Mouse (Mus musculus) heart, embryonic 11.5 days (tissue): ENCODE data around the gene Txnrd1. TPM values are rescaled to one million over a fixed set of nuclear protein-coding genes. Genes with fewer than 3 reads are reported as not detected.

Source experiments
- ATAC-seq: fragments of 200-750 bp; cut with Nextera tagmentation; replicated peaks from 2 replicates; pipeline ENCODE4 v1.8.0; 2017; ENCODE audit warnings: moderate library complexity; ENCODE audit not compliant: insufficient number of reproducible peaks, low FRiP score, low TSS enrichment
- H3K27ac ChIP-seq: fragments of 300-500 bp; sonication (generic); 2 replicates; pipeline ENCODE4 v1.5.1; 2014; ENCODE audit warnings: mild to moderate bottlenecking, low read depth, low read length
- H3K27me3 ChIP-seq: fragments of 300-500 bp; sonication (generic); 2 replicates; pipeline ENCODE4 v1.6.1; 2014; ENCODE audit warnings: mild to moderate bottlenecking, low read length, mixed read lengths; ENCODE audit not compliant: control insufficient read depth, insufficient read depth
- H3K36me3 ChIP-seq: fragments of 300-500 bp; sonication (generic); 2 replicates; pipeline ENCODE4 v1.6.1; 2014; ENCODE audit warnings: mild to moderate bottlenecking, low read length, moderate library complexity, mixed read lengths; ENCODE audit not compliant: control insufficient read depth, insufficient read depth
- H3K4me1 ChIP-seq: fragments of 300-500 bp; sonication (generic); 2 replicates; pipeline ENCODE4 v1.6.1; 2014; ENCODE audit warnings: low read length; ENCODE audit not compliant: control insufficient read depth, insufficient read depth
- H3K4me2 ChIP-seq: fragments of 300-500 bp; sonication (generic); 2 replicates; pipeline ENCODE4 v1.6.1; 2014; ENCODE audit warnings: mild to moderate bottlenecking, moderate library complexity
- H3K4me3 ChIP-seq: fragments of 300-500 bp; sonication (generic); 2 replicates; pipeline ENCODE4 v1.5.1; 2014; ENCODE audit warnings: low read depth, low read length
- H3K9ac ChIP-seq: fragments of 300-500 bp; sonication (generic); 2 replicates; pipeline ENCODE4 v1.6.1; 2014; ENCODE audit warnings: mild to moderate bottlenecking, low read depth, low read length, moderate library complexity
- H3K9me3 ChIP-seq: fragments of 300-500 bp; sonication (generic); replicated peaks from 2 replicates; pipeline ENCODE4 v1.6.1; 2016; ENCODE audit warnings: low read length; ENCODE audit not compliant: control insufficient read depth
- WGBS: fragments of 180-500 bp; shearing (Covaris S2); extraction: QIAGEN DNeasy Blood & Tissue Kit; methylation state at CpG from one replicate; pipeline ENCODE4 v1.1.7; 2014; ENCODE audit not compliant: insufficient replicate concordance; 5-methylcytosine and 5-hydroxymethylcytosine counted together
- polyA plus RNA-seq: library from polyadenylated mRNA; unstranded; fragments of >200 nt; fragmentation: Nextera tagmentation; extraction: Ambion mirVana; gene quantifications from 2 replicates; pipeline ENCODE4 v1.2.1, GENCODE M21; 2014

Txnrd1 gene
- polyA plus RNA-seq, 1 experiment from 2014 or later: 88.2 TPM

- 69% methylated on average over 5 of the region's 5 CpGs for WGBS
- no peaks in the 10 kb centered on the region for H3K9me3 ChIP-seq
- H3K4me1 ChIP-seq: no peaks in the 10 kb centered on the region
- H3K36me3 ChIP-seq: no peaks in the 10 kb centered on the region
- no peaks in the 10 kb centered on the region for H3K27me3 ChIP-seq
- H3K4me2 ChIP-seq: no peak overlapping the region
- H3K27ac ChIP-seq: no peak overlapping the region
- H3K9ac ChIP-seq: no peak overlapping the region
- ATAC-seq: no peak
- no peak overlapping the region for H3K4me3 ChIP-seq
These were observed 10.0 kb upstream of the Txnrd1 start for GRCm38 (mm10) chr10:82823779-82824177.

- ATAC-seq: no peak
- WGBS: 30% methylated on average over 10 of the region's 10 CpGs
- no peak overlapping the region for H3K4me3 ChIP-seq
- peak overlapping the region; percentile 37 for H3K4me2 ChIP-seq
- H3K9ac ChIP-seq: no peak overlapping the region
- H3K27ac ChIP-seq: no peak overlapping the region
- H3K9me3 ChIP-seq: no peaks in the 10 kb centered on the region
- H3K4me1 ChIP-seq: no peaks in the 10 kb centered on the region
- H3K36me3 ChIP-seq: no peaks in the 10 kb centered on the region
- no peaks in the 10 kb centered on the region for H3K27me3 ChIP-seq
These were observed 9.2 kb upstream of the Txnrd1 start for GRCm38 (mm10) chr10:82824541-82824940.

GRCm38 (mm10) chr10:82826516-82826915, 7.2 kb upstream of the Txnrd1 start:
- H3K9ac ChIP-seq: no peak overlapping the region
- no peak overlapping the region for H3K4me2 ChIP-seq
- H3K36me3 ChIP-seq: no peaks in the 10 kb centered on the region
- H3K4me3 ChIP-seq: no peak overlapping the region
- H3K27ac ChIP-seq: no peak overlapping the region
- no peak for ATAC-seq
- no peaks in the 10 kb centered on the region for H3K4me1 ChIP-seq
- no peaks in the 10 kb centered on the region for H3K9me3 ChIP-seq
- H3K27me3 ChIP-seq: no peaks in the 10 kb centered on the region
- 63% methylated on average over 6 of the region's 6 CpGs for WGBS

GRCm38 (mm10) chr10:82835898-82836297, 2.1 kb downstream of the Txnrd1 start:
- H3K36me3 ChIP-seq: no peaks in the 10 kb centered on the region
- H3K27me3 ChIP-seq: no peaks in the 10 kb centered on the region
- H3K9ac ChIP-seq: no peak overlapping the region
- no peak overlapping the region for H3K4me3 ChIP-seq
- H3K27ac ChIP-seq: no peak overlapping the region
- H3K4me1 ChIP-seq: no peaks in the 10 kb centered on the region
- H3K4me2 ChIP-seq: no peak overlapping the region
- H3K9me3 ChIP-seq: no peaks in the 10 kb centered on the region
- WGBS: 81% methylated on average over 3 of the region's 3 CpGs
- no peak for ATAC-seq

GRCm38 (mm10) chr10:82838390-82838789, 4.6 kb downstream of the Txnrd1 start:
- Histone ChIP-seq H3K4me1 (no peaks in the 10 kb centered on the region), H3K36me3 (no peaks in the 10 kb centered on the region), H3K4me2 (no peak overlapping the region), H3K9me3 (no peaks in the 10 kb centered on the region), H3K9ac (no peak overlapping the region), H3K27ac (no peak overlapping the region), H3K4me3 (no peak overlapping the region), H3K27me3 (no peaks in the 10 kb centered on the region)
- 74% methylated on average over 7 of the region's 7 CpGs for WGBS
- ATAC-seq: no peak

- Histone ChIP-seq H3K27me3 (no peaks in the 10 kb centered on the region), H3K4me2 (no peak overlapping the region), H3K27ac (no peak overlapping the region), H3K4me3 (no peak overlapping the region), H3K36me3 (no peaks in the 10 kb centered on the region), H3K9ac (no peak overlapping the region), H3K4me1 (no peaks in the 10 kb centered on the region), H3K9me3 (no peaks in the 10 kb centered on the region)
- 54% methylated on average over 6 of the region's 6 CpGs for WGBS
- no peak for ATAC-seq
These were observed 10.3 kb downstream of the Txnrd1 start for GRCm38 (mm10) chr10:82844090-82844489.

GRCm38 (mm10) chr10:82844731-82845130, 11.0 kb downstream of the Txnrd1 start:
- 79% methylated on average over 8 of the region's 8 CpGs for WGBS
- H3K4me1 ChIP-seq: no peaks in the 10 kb centered on the region
- H3K9me3 ChIP-seq: no peaks in the 10 kb centered on the region
- no peaks in the 10 kb centered on the region for H3K36me3 ChIP-seq
- H3K4me3 ChIP-seq: no peak overlapping the region
- H3K27ac ChIP-seq: no peak overlapping the region
- no peak overlapping the region for H3K4me2 ChIP-seq
- no peak for ATAC-seq
- H3K27me3 ChIP-seq: no peaks in the 10 kb centered on the region
- no peak overlapping the region for H3K9ac ChIP-seq

GRCm38 (mm10) chr10:82847821-82848459, 14.2 kb downstream of the Txnrd1 start:
- no peak for ATAC-seq
- Histone ChIP-seq H3K9ac (no peak overlapping the region), H3K27ac (no peak overlapping the region), H3K4me1 (no peaks in the 10 kb centered on the region), H3K36me3 (no peaks in the 10 kb centered on the region), H3K27me3 (no peaks in the 10 kb centered on the region), H3K4me3 (no peak overlapping the region), H3K9me3 (no peaks in the 10 kb centered on the region), H3K4me2 (no peak overlapping the region)
- 74% methylated on average over 9 of the region's 9 CpGs for WGBS

- Histone ChIP-seq H3K4me3 (no peak overlapping the region), H3K4me1 (no peaks in the 10 kb centered on the region), H3K27me3 (no peaks in the 10 kb centered on the region), H3K4me2 (no peak overlapping the region), H3K36me3 (no peaks in the 10 kb centered on the region), H3K9ac (no peak overlapping the region), H3K27ac (no peak overlapping the region), H3K9me3 (no peaks in the 10 kb centered on the region)
- WGBS: 66% methylated on average over 16 of the region's 16 CpGs
- no peak for ATAC-seq
These were observed 16.1 kb downstream of the Txnrd1 start for GRCm38 (mm10) chr10:82849686-82850353.
